Mouse (Mus musculus): Measurements from ENCODE around the gene Sv2b. TPM values are rescaled to one million over a fixed set of nuclear protein-coding genes. Genes with fewer than 3 reads are reported as not detected.

Sv2b gene
- polyA plus RNA-seq (2012; rRNA removed): 0.13 and 0.17 TPM in 2 replicates

GRCm38 (mm10) chr7:75308457-75309312 lies at the start of gene Sv2b:
Gene Sv2b (minus strand): TSS chr7:75309262.

Other genes with a start within 250 kb of the Sv2b start
- gene Akap13, start 146.3 kb upstream of the Sv2b start, polyA plus RNA-seq (2012; rRNA removed): 5.1 and 7.2 TPM in 2 replicates

All from stomach, adult 2 months (tissue).